Comparison of ENCODE assay signal across 24 mouse cellular contexts in genomic region chr7:130600546-130600945, GRCm38 (mm10). TPM values are rescaled to one million over a fixed set of nuclear protein-coding genes. Genes with fewer than 3 reads are reported as not detected.
DNase-seq lines count a peak whose midpoint lies in the region; TF ChIP-seq lines count a peak whose summit lies in the region.
"Had no signal": no experiment of that assay in that cellular context is flagged by ENCODE, and none has a peak within 500 bp of the region (broad histone marks: within the 10 kb centered on the region; RNA-seq: fewer than 3 reads in every experiment).

No protein-coding gene starts in this region.

- H3K27ac ChIP-seq in gastrocnemius, adult 2 months: peak overlapping the region; percentile 35; the same call in 1 of the 2 replicates
- H3K27ac ChIP-seq in CH12.LX (ENCODE audit: insufficient read depth, low read depth): no peak overlapping the region
- H3K27ac ChIP-seq: forebrain, embryonic 10.5 days; forebrain, embryonic 13.5 days; heart, embryonic 10.5 days; heart, embryonic 13.5 days; hindbrain, embryonic 12.5 days; hindbrain, embryonic 15.5 days had no signal

- H3K27me3 ChIP-seq in CH12.LX (replicated peaks): peaks cover 65% of the 10 kb centered on the region
- H3K27me3 ChIP-seq: forebrain, embryonic 13.5 days; heart, embryonic 13.5 days; hindbrain, embryonic 12.5 days; hindbrain, embryonic 15.5 days had no signal

- H3K4me1 ChIP-seq in CH12.LX (ENCODE audit: control insufficient read depth in 1 of 2, insufficient read depth in 2 of 2): no peaks in the 10 kb centered on the region

- intact Hi-C loops in gastrocnemius, adult 2 months (cut with DNase I): loop anchor here (10.0 kb wide), 1 partner anchor 66 kb away; no protein-coding TSS in a partner anchor

- dilution Hi-C loops in CH12.LX (cut with MboI; ENCODE audit: extremely low pct_ligation_motif_present, extremely low pct_unique_long_range_greater_than_20kb, low sequenced_read_pairs): no loop called here

- no peak overlapping the region for H3K9ac ChIP-seq in CH12.LX (ENCODE audit: insufficient read depth, low read depth)
- H3K9ac ChIP-seq: forebrain, embryonic 13.5 days; heart, embryonic 13.5 days; hindbrain, embryonic 12.5 days; hindbrain, embryonic 15.5 days had no signal

- no peak for DNase-seq in gastrocnemius, adult 2 months
- no peak for DNase-seq in gastrocnemius, postnatal 25 days
- DNase-seq in CH12.LX (ENCODE audit: extremely low read depth) (no peak), ES-CJ7 (ENCODE audit: low read depth, low spot score) (peak; percentile 96), WW6 (ENCODE audit: low read depth, low spot score) (peak; percentile 61)
- DNase-seq in urinary bladder, postnatal 25 days (ENCODE audit: low spot score): no peak
- no peak for DNase-seq in left cerebral cortex, adult 9 months (ENCODE audit: low spot score in 2 of 2)
- no peak for DNase-seq in adrenal gland, adult 2 months
- DNase-seq: adrenal gland, adult 8-10 months; adrenal gland, postnatal 25 days; cerebellum, adult 11-12 months; cerebellum, adult 8-10 months; cerebellum, postnatal 10 days; cerebellum, postnatal 36 days; embryo, embryonic 11 days; gastrocnemius, postnatal 14 days; heart, adult 18-20 months; heart, postnatal 14 days had no signal

- H3K9me3 ChIP-seq in CH12.LX (replicated peaks; ENCODE audit: low read length): no peaks in the 10 kb centered on the region
- H3K9me3 ChIP-seq: forebrain, embryonic 10.5 days; forebrain, embryonic 13.5 days; heart, embryonic 10.5 days; heart, embryonic 13.5 days; hindbrain, embryonic 12.5 days; hindbrain, embryonic 15.5 days had no signal

- TF ChIP-seq CTCF in gastrocnemius, adult 2 months (IDR thresholded peaks at IDR 0.05): no peak
- TF ChIP-seq CTCF in CH12.LX (conservative IDR thresholded peaks at IDR 0.05 in 1 of 2, IDR thresholded peaks at IDR 0.05 in 1 of 2; ENCODE audit: low read depth in 2 of 2, low read length in 2 of 2): no peak

- TF ChIP-seq RAD21 in CH12.LX (IDR thresholded peaks at IDR 0.05; ENCODE audit: low read depth, low read length): no peak

- no peaks in the 10 kb centered on the region for H3K79me2 ChIP-seq in CH12.LX (replicated peaks; ENCODE audit: control insufficient read depth, extremely low read depth, insufficient read depth, poor library complexity, severe bottlenecking)

- no peak for TF ChIP-seq EP300 in CH12.LX (IDR thresholded peaks at IDR 0.05; ENCODE audit: low read length)

- in situ Hi-C loops in CH12.LX (cut with MboI; ENCODE audit: low pct_ligation_motif_present, low pct_unique_long_range_greater_than_20kb, low sequenced_read_pairs): no loop called here

- 0 out of 2 replicates have a peak overlapping the region, but pooled peaks have one; percentile 4 for H3K4me2 ChIP-seq in CH12.LX (ENCODE audit: insufficient read depth, low read depth, poor library complexity, severe bottlenecking)
- H3K4me2 ChIP-seq: forebrain, embryonic 13.5 days; heart, embryonic 13.5 days; hindbrain, embryonic 12.5 days; hindbrain, embryonic 15.5 days had no signal

- no peak overlapping the region for H3K4me3 ChIP-seq in gastrocnemius, adult 2 months
- no peak overlapping the region for H3K4me3 ChIP-seq in CH12.LX (replicated peaks in 1 of 3; ENCODE audit: low read depth in 2 of 3, low read length in 2 of 3, poor library complexity in 1 of 3)
- H3K4me3 ChIP-seq: forebrain, embryonic 10.5 days; forebrain, embryonic 13.5 days; heart, embryonic 10.5 days; heart, embryonic 13.5 days; hindbrain, embryonic 12.5 days; hindbrain, embryonic 15.5 days had no signal

- no peak for TF ChIP-seq POLR2A in CH12.LX (IDR thresholded peaks at IDR 0.05; ENCODE audit: low read depth, low read length)

- H3K36me3 ChIP-seq in CH12.LX (replicated peaks in 1 of 2; ENCODE audit: control insufficient read depth in 1 of 2, insufficient read depth in 1 of 2, low read length in 1 of 2): no peaks in the 10 kb centered on the region
- H3K36me3 ChIP-seq: forebrain, embryonic 10.5 days; heart, embryonic 10.5 days; heart, embryonic 13.5 days; hindbrain, embryonic 12.5 days; hindbrain, embryonic 15.5 days had no signal

TF ChIP-seq in CH12.LX, 34 proteins besides CTCF, POLR2A, EP300 and RAD21:
- no peak for TF ChIP-seq MAFK (IDR thresholded peaks at IDR 0.05; ENCODE audit: insufficient replicate concordance, low read length)
- no peak for TF ChIP-seq UBTF (IDR thresholded peaks at IDR 0.05; ENCODE audit: low read depth, low read length)
- TF ChIP-seq MYC (IDR thresholded peaks at IDR 0.05; ENCODE audit: low read depth, low read length): no peak
- no peak for TF ChIP-seq NELFE (IDR thresholded peaks at IDR 0.05; ENCODE audit: low read depth, low read length)
- no peak for TF ChIP-seq TBP (conservative IDR thresholded peaks at IDR 0.05; ENCODE audit: low read depth, low read length)
- TF ChIP-seq GABPA (IDR thresholded peaks at IDR 0.05; ENCODE audit: insufficient replicate concordance, low read depth, low read length): no peak
- no peak for TF ChIP-seq PAX5 (IDR thresholded peaks at IDR 0.05; ENCODE audit: low read length)
- TF ChIP-seq NRF1 (IDR thresholded peaks at IDR 0.05; ENCODE audit: low read depth, low read length): no peak
- TF ChIP-seq RCOR1 (conservative IDR thresholded peaks at IDR 0.05; ENCODE audit: low read depth, low read length): no peak
- no peak for TF ChIP-seq IRF4 (IDR thresholded peaks at IDR 0.05; ENCODE audit: low read depth, low read length)
- TF ChIP-seq ZC3H11A (IDR thresholded peaks at IDR 0.05; ENCODE audit: low read depth, low read length): no peak
- no peak for TF ChIP-seq TCF12 (IDR thresholded peaks at IDR 0.05; ENCODE audit: low read depth, low read length)
- no peak for TF ChIP-seq MAZ (IDR thresholded peaks at IDR 0.05; ENCODE audit: low read depth, low read length)
- TF ChIP-seq KAT2A (IDR thresholded peaks at IDR 0.05; ENCODE audit: insufficient replicate concordance, low read length): no peak
- no peak for TF ChIP-seq JUN (IDR thresholded peaks at IDR 0.05; ENCODE audit: insufficient read depth, low read depth, low read length)
- TF ChIP-seq JUND (conservative IDR thresholded peaks at IDR 0.05; ENCODE audit: low read depth, low read length): no peak
- no peak for TF ChIP-seq BHLHE40 (IDR thresholded peaks at IDR 0.05; ENCODE audit: low read depth, low read length)
- TF ChIP-seq CHD2 (IDR thresholded peaks at IDR 0.05; ENCODE audit: low read length): no peak
- no peak for TF ChIP-seq ZNF384 (IDR thresholded peaks at IDR 0.05; ENCODE audit: low read depth, low read length)
- TF ChIP-seq POLR2AphosphoS2 (IDR thresholded peaks at IDR 0.05; ENCODE audit: low read depth, low read length): no peak
TF ChIP-seq in CH12.LX: peak in this region for 0.

RNA-seq across cellular contexts. Expression of gene Tacc2, which starts 23.3 kb away (rescaled TPM):
- total RNA-seq in gastrocnemius, adult 2 months (2021): 100 to 1,000 TPM; 515 to 576 TPM
- 100 to 1,000 TPM; 422 to 535 TPM for total RNA-seq in gastrocnemius, postnatal 25 days (2021)
- 0.13 and 0.17 TPM in 2 replicates for total RNA-seq in CH12.LX (2012; rRNA removed)
- total RNA-seq in CH12.LX (2014; rRNA removed): not detected in 2 replicates
- polyA plus RNA-seq in CH12.LX (2012; ENCODE audit: insufficient read length, low read depth): 0.14 and 0.41 TPM in 2 replicates
- total RNA-seq in adrenal gland, adult 2 months (2021): 10 to 100 TPM; 36.2 to 44.4 TPM
- polyA plus RNA-seq in adrenal gland, adult 2 months (2012; rRNA removed): 37.0 and 43.0 TPM in 2 replicates

RNA-seq across cellular contexts. Expression of gene Nsmce4a, which starts 27.6 kb away (rescaled TPM):
- total RNA-seq in gastrocnemius, adult 2 months (2021): 10 to 100 TPM; 28.6 to 33.8 TPM
- total RNA-seq in gastrocnemius, postnatal 25 days (2021): 10 to 100 TPM; 25.8 to 26.5 TPM
- 67.6 and 81.5 TPM in 2 replicates for total RNA-seq in CH12.LX (2012; rRNA removed)
- 208 and 255 TPM in 2 replicates for total RNA-seq in CH12.LX (2014; rRNA removed)
- polyA plus RNA-seq in CH12.LX (2012; ENCODE audit: insufficient read length, low read depth): 97.9 and 98.4 TPM in 2 replicates
- total RNA-seq in adrenal gland, adult 2 months (2021): 10 to 100 TPM; 54.1 to 68.9 TPM
- 50.4 and 73.4 TPM in 2 replicates for polyA plus RNA-seq in adrenal gland, adult 2 months (2012; rRNA removed)

Comparison
In these comparisons a context has a peak if more than half of its experiments do, and no peak if none do; other contexts are left out.
1. DNase-seq: peak in ES-CJ7 (single experiment) and WW6 (single experiment); none in gastrocnemius, adult 2 months (single experiment), gastrocnemius, postnatal 25 days (single experiment), CH12.LX (single experiment), urinary bladder, postnatal 25 days (single experiment), left cerebral cortex, adult 9 months (0 of 2) and adrenal gland, adult 2 months (single experiment).
2. RNA of gene Tacc2, which starts 23.3 kb away (total RNA-seq): 515 to 576 TPM in gastrocnemius, adult 2 months, 422 to 535 TPM in gastrocnemius, postnatal 25 days and 36.2 to 44.4 TPM in adrenal gland, adult 2 months; 0.13 to 0.17 TPM in CH12.LX; every median in the first group is over 10 times any median in the second.